Comparison of ENCODE assay signal across 26 mouse cellular contexts in the genomic region with DNA sequence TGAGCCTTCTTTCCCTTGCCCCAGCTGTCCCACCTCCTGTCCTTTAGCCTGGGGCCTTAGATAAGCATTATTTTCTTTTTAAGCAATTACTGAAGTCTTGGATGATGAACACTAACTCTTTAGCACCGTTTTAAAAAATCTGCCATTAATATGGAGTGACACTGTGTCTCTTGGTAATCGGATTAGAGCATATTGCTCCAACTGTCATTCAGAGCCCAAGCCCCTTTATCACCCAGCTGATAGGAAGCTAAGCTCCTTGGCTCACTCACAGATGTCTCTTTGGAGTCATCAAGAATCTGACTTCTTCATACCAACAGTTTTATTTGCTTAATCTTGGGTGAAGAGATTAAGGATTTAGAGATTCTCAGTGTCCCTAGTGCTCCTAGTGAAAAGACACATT.
DNase-seq lines count a peak whose midpoint lies in the region; ATAC-seq and TF ChIP-seq lines count a peak whose summit lies in the region.
"Had no signal": no experiment of that assay in that cellular context is flagged by ENCODE, and none has a peak within 500 bp of the region (broad histone marks: within the 10 kb centered on the region; RNA-seq: fewer than 3 reads in every experiment).

No protein-coding gene starts in this region.

- peaks cover 8% of the 10 kb centered on the region; the same call in 1 of the 2 replicates for H3K4me1 ChIP-seq in kidney, embryonic 15.5 days
- H3K4me1 ChIP-seq in kidney, embryonic 16.5 days (ENCODE audit: insufficient read depth, low read length): no peaks in the 10 kb centered on the region
- no peaks in the 10 kb centered on the region for H3K4me1 ChIP-seq in midbrain, embryonic 14.5 days (ENCODE audit: control insufficient read depth, insufficient read depth, low read length)
- H3K4me1 ChIP-seq in intestine, embryonic 16.5 days (ENCODE audit: control insufficient read depth, insufficient read depth, low read length): no peaks in the 10 kb centered on the region
- H3K4me1 ChIP-seq: embryonic facial prominence, embryonic 12.5 days; embryonic facial prominence, embryonic 15.5 days; heart, embryonic 15.5 days; hindbrain, embryonic 15.5 days had no signal

- peak overlapping the region; percentile 20; the same call in 1 of the 2 replicates for H3K27ac ChIP-seq in kidney, embryonic 15.5 days
- no peak overlapping the region for H3K27ac ChIP-seq in kidney, embryonic 16.5 days (ENCODE audit: low read length)
- H3K27ac ChIP-seq in midbrain, embryonic 14.5 days (replicated peaks; ENCODE audit: low read depth, low read length): no peak overlapping the region
- H3K27ac ChIP-seq in intestine, embryonic 16.5 days (ENCODE audit: low read length): no peak overlapping the region
- H3K27ac ChIP-seq: embryonic facial prominence, embryonic 12.5 days; embryonic facial prominence, embryonic 15.5 days; heart, embryonic 15.5 days; hindbrain, embryonic 15.5 days had no signal

- no peak overlapping the region for H3K9ac ChIP-seq in kidney, embryonic 15.5 days
- no peak overlapping the region for H3K9ac ChIP-seq in kidney, embryonic 16.5 days (replicated peaks; ENCODE audit: low read length)
- no peak overlapping the region for H3K9ac ChIP-seq in midbrain, embryonic 14.5 days (replicated peaks; ENCODE audit: low read length)
- no peak overlapping the region for H3K9ac ChIP-seq in intestine, embryonic 16.5 days (ENCODE audit: low read depth, low read length)
- H3K9ac ChIP-seq: embryonic facial prominence, embryonic 12.5 days; embryonic facial prominence, embryonic 15.5 days; forebrain, postnatal 0 days; heart, embryonic 12.5 days; heart, embryonic 15.5 days; hindbrain, embryonic 15.5 days had no signal

- peak; percentile 59 for DNase-seq in brain, embryonic 14.5 days (ENCODE audit: low read depth)
- DNase-seq in midbrain, embryonic 14.5 days: peak; percentile 61
- DNase-seq in retina, embryonic 14.5 days (ENCODE audit: low spot score): peak; percentile 50
- DNase-seq in frontal cortex, postnatal 25 days (ENCODE audit: low spot score in 2 of 2): no peak
- no peak for DNase-seq in lung, postnatal 25 days (ENCODE audit: low spot score)
- DNase-seq: adrenal gland, postnatal 10 days; adrenal gland, postnatal 36 days; cerebellum, adult 11 months; cerebellum, adult 2 months; cerebellum, adult 9-11 months; cerebellum, postnatal 25 days; forebrain, postnatal 0 days; gastrocnemius, postnatal 14 days; heart, adult 18-20 months; heart, postnatal 10 days; heart, postnatal 4 days had no signal

- H3K36me3 ChIP-seq in kidney, embryonic 15.5 days: no peaks in the 10 kb centered on the region
- H3K36me3 ChIP-seq in kidney, embryonic 16.5 days (ENCODE audit: insufficient read depth, low read length): no peaks in the 10 kb centered on the region
- no peaks in the 10 kb centered on the region for H3K36me3 ChIP-seq in midbrain, embryonic 14.5 days (ENCODE audit: control insufficient read depth, insufficient read depth, low read length)
- no peaks in the 10 kb centered on the region for H3K36me3 ChIP-seq in intestine, embryonic 16.5 days (ENCODE audit: control insufficient read depth, insufficient read depth, low read length)
- H3K36me3 ChIP-seq: embryonic facial prominence, embryonic 12.5 days; embryonic facial prominence, embryonic 15.5 days; heart, embryonic 12.5 days; heart, embryonic 15.5 days; hindbrain, embryonic 15.5 days had no signal

- H3K4me2 ChIP-seq in kidney, embryonic 15.5 days: no peak overlapping the region
- no peak overlapping the region for H3K4me2 ChIP-seq in kidney, embryonic 16.5 days (replicated peaks; ENCODE audit: low read depth, low read length)
- no peak overlapping the region for H3K4me2 ChIP-seq in midbrain, embryonic 14.5 days (ENCODE audit: low read length)
- no peak overlapping the region for H3K4me2 ChIP-seq in intestine, embryonic 16.5 days (ENCODE audit: low read depth, low read length)
- H3K4me2 ChIP-seq: embryonic facial prominence, embryonic 12.5 days; embryonic facial prominence, embryonic 15.5 days; heart, embryonic 12.5 days; heart, embryonic 15.5 days; hindbrain, embryonic 15.5 days had no signal

- no peak overlapping the region for H3K4me3 ChIP-seq in kidney, embryonic 15.5 days (replicated peaks)
- H3K4me3 ChIP-seq in kidney, embryonic 16.5 days (ENCODE audit: low read length): no peak overlapping the region
- H3K4me3 ChIP-seq in midbrain, embryonic 14.5 days (replicated peaks; ENCODE audit: low read depth, low read length): no peak overlapping the region
- no peak overlapping the region for H3K4me3 ChIP-seq in intestine, embryonic 16.5 days (ENCODE audit: low read length)
- H3K4me3 ChIP-seq: embryonic facial prominence, embryonic 12.5 days; embryonic facial prominence, embryonic 15.5 days; heart, embryonic 12.5 days; heart, embryonic 15.5 days; hindbrain, embryonic 15.5 days had no signal

- no peak for ATAC-seq in kidney, embryonic 15.5 days (replicated peaks; ENCODE audit: low FRiP score)
- no peak for ATAC-seq in kidney, embryonic 16.5 days (ENCODE audit: low FRiP score, low TSS enrichment)
- no peak for ATAC-seq in midbrain, embryonic 14.5 days (ENCODE audit: low FRiP score, low TSS enrichment)
- no peak for ATAC-seq in intestine, embryonic 16.5 days
- ATAC-seq: CD4-positive, CD25-positive, alpha-beta regulatory T cell, adult 4 months; forebrain, embryonic 14.5 days; forebrain, postnatal 0 days had no signal

- no peaks in the 10 kb centered on the region for H3K9me3 ChIP-seq in kidney, embryonic 15.5 days (replicated peaks)
- no peaks in the 10 kb centered on the region for H3K9me3 ChIP-seq in kidney, embryonic 16.5 days (ENCODE audit: low read length)
- no peaks in the 10 kb centered on the region for H3K9me3 ChIP-seq in midbrain, embryonic 14.5 days (ENCODE audit: control insufficient read depth, low read length)
- H3K9me3 ChIP-seq in intestine, embryonic 16.5 days (ENCODE audit: control insufficient read depth, low read length): no peaks in the 10 kb centered on the region
- H3K9me3 ChIP-seq: embryonic facial prominence, embryonic 12.5 days; embryonic facial prominence, embryonic 15.5 days; heart, embryonic 12.5 days; heart, embryonic 15.5 days; hindbrain, embryonic 15.5 days had no signal

- H3K27me3 ChIP-seq in kidney, embryonic 15.5 days: no peaks in the 10 kb centered on the region
- no peaks in the 10 kb centered on the region for H3K27me3 ChIP-seq in kidney, embryonic 16.5 days (ENCODE audit: insufficient read depth, low read length)
- H3K27me3 ChIP-seq in midbrain, embryonic 14.5 days (ENCODE audit: control insufficient read depth, insufficient read depth, low read length): no peaks in the 10 kb centered on the region
- no peaks in the 10 kb centered on the region for H3K27me3 ChIP-seq in intestine, embryonic 16.5 days (replicated peaks; ENCODE audit: control insufficient read depth, insufficient read depth, low read length)
- H3K27me3 ChIP-seq: embryonic facial prominence, embryonic 12.5 days; embryonic facial prominence, embryonic 15.5 days; hindbrain, embryonic 15.5 days had no signal

- no peak for TF ChIP-seq POLR2A in brain, embryonic 14.5 days (IDR thresholded peaks at IDR 0.05; ENCODE audit: borderline replicate concordance, extremely low read depth, insufficient read depth, insufficient read length, poor library complexity, severe bottlenecking)

- WGBS in kidney, embryonic 15.5 days: 53% methylated on average over 2 of the region's 2 CpGs
- 67% methylated on average over 2 of the region's 2 CpGs for WGBS in kidney, embryonic 16.5 days
- 16% methylated on average over 2 of the region's 2 CpGs for WGBS in midbrain, embryonic 14.5 days
- 56% methylated on average over 2 of the region's 2 CpGs for WGBS in intestine, embryonic 16.5 days

- TF ChIP-seq CTCF in brain, embryonic 14.5 days (IDR thresholded peaks at IDR 0.05; ENCODE audit: borderline replicate concordance, extremely low read depth, insufficient read depth, insufficient read length): no peak

Comparison
In these comparisons a context has a peak if more than half of its experiments do, and no peak if none do; other contexts are left out.
1. DNase-seq: peak in brain, embryonic 14.5 days (single experiment), midbrain, embryonic 14.5 days (single experiment) and retina, embryonic 14.5 days (single experiment); none in frontal cortex, postnatal 25 days (0 of 2) and lung, postnatal 25 days (single experiment).